Mouse (Mus musculus) limb, embryonic 14.5 days (tissue): ENCODE data around the gene Zp3r. TPM values are rescaled to one million over a fixed set of nuclear protein-coding genes. Genes with fewer than 3 reads are reported as not detected.

ENCODE experiments used
- ATAC-seq: fragments of 200-750 bp; cut with Nextera tagmentation; 2 replicates; pipeline ENCODE4 v1.8.0; 2017; ENCODE audit warnings: low read depth, moderate number of reproducible peaks, moderate TSS enrichment; ENCODE audit not compliant: low FRiP score
- DNase-seq: peaks from one replicate; pipeline ENCODE4 v3.0.0-alpha.2; 2015; ENCODE audit warnings: low spot score
- H3K27ac ChIP-seq: fragments of 300-500 bp; sonication (generic); replicated peaks from 2 replicates; pipeline ENCODE4 v1.5.1; 2014; ENCODE audit warnings: low read depth, mild to moderate bottlenecking, low read length, moderate library complexity, mixed read lengths
- H3K27me3 ChIP-seq: fragments of 300-500 bp; sonication (generic); 2 replicates; pipeline ENCODE4 v1.6.1; 2014; ENCODE audit warnings: low read length, mixed read lengths; ENCODE audit not compliant: control insufficient read depth, insufficient read depth
- H3K36me3 ChIP-seq: fragments of 300-500 bp; sonication (generic); 2 replicates; pipeline ENCODE4 v1.6.1; 2014; ENCODE audit warnings: mild to moderate bottlenecking, low read length, moderate library complexity, mixed read lengths; ENCODE audit not compliant: control insufficient read depth, insufficient read depth
- H3K4me1 ChIP-seq: fragments of 300-500 bp; sonication (generic); 2 replicates; pipeline ENCODE4 v1.6.1; 2014; ENCODE audit warnings: antibody characterized with exemption, low read length, mixed read lengths; ENCODE audit not compliant: control insufficient read depth, insufficient read depth
- H3K4me2 ChIP-seq: fragments of 300-500 bp; sonication (generic); replicated peaks from 2 replicates; pipeline ENCODE4 v1.6.1; 2014; ENCODE audit warnings: low read depth, mild to moderate bottlenecking, low read length, moderate library complexity; ENCODE audit not compliant: severe bottlenecking
- H3K4me3 ChIP-seq: fragments of 300-500 bp; sonication (generic); replicated peaks from 2 replicates; pipeline ENCODE4 v1.5.1; 2014; ENCODE audit warnings: low read length
- H3K9ac ChIP-seq: fragments of 300-500 bp; sonication (generic); 2 replicates; pipeline ENCODE4 v1.6.1; 2014; ENCODE audit warnings: mild to moderate bottlenecking, low read depth, low read length, moderate library complexity; ENCODE audit not compliant: severe bottlenecking
- H3K9me3 ChIP-seq: fragments of 300-500 bp; sonication (generic); 2 replicates; pipeline ENCODE4 v1.6.1; 2016; ENCODE audit warnings: low read length; ENCODE audit not compliant: control insufficient read depth
- POLR2A ChIP-seq: fragments of 200-500 bp; IDR thresholded peaks from 2 replicates; pipeline ENCODE4 v1.8.0; 2012; ENCODE audit warnings: inconsistent platforms, mild to moderate bottlenecking, moderate library complexity, borderline replicate concordance; ENCODE audit not compliant: insufficient read depth, insufficient read length; ENCODE audit errors: extremely low read depth
- WGBS: fragments of 180-500 bp; shearing (Covaris S2); extraction: QIAGEN DNeasy Blood & Tissue Kit; methylation state at CpG from one replicate; pipeline ENCODE4 v1.1.7; 2014; 5-methylcytosine and 5-hydroxymethylcytosine counted together
- polyA plus RNA-seq, 2 experiments: library from polyadenylated mRNA; depleted of rRNA in 1 of 2; stranded (reverse) in 1 of 2; unstranded in 1 of 2; fragments of >200 nt; fragmentation: Nextera tagmentation in 1 of 2; extraction: Ambion mirVana in 1 of 2; gene quantifications; 2 replicates each; pipeline versions ENCODE4 v1.2.1 to v1.2.3; 2012 to 2014

Gene Zp3r
- polyA plus RNA-seq, 2 experiments, result not detected

DNA sequence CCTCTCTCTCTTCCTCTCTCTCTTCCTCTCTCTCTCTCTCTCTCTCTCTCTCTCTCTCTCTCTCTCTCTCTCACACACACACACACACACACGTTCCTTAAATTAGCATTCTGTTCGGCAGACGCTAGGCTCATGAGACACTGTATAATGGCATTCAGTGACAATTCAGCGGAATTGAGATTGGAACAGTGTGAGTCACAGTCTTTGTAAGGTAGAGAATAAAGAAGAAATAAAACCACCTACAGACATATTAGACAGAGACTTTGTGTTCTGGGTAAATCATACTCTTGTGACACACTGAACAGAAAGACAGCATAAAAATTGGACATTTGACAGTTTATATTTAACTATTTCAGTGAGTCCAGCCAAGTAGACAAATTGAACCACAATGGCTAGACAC is 53.0 kb downstream of the Zp3r start:
- 76% methylated on average over 4 of the region's 4 CpGs for WGBS
- ATAC-seq, result no peak
- TF ChIP-seq POLR2A, result no peak

DNA sequence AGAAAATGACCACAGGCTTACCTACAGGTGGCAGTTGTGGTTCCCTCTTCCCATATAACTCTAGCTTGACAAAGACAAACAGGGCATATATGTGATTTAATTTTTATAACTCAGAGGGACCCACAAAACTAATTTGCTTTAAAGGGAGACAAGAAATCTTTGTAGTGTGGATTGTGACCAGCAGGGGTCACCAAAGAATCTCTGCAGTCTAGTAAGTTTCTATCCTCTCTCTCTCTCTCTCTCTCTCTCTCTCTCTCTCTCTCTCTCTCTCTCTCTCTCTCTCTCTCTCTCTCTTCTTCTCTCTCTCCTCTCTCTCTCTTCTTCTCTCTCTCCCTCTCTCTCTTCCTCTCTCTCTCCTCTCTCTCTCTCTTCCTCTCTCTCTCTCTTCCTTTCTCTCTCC is 53.5 kb downstream of the Zp3r start:
- H3K9me3 ChIP-seq, result no peaks in the 10 kb centered on the region
- no peaks in the 10 kb centered on the region for H3K36me3 ChIP-seq
- H3K27ac ChIP-seq, result no peak overlapping the region
- no peak overlapping the region for H3K4me2 ChIP-seq
- ATAC-seq (no peak), DNase-seq (peak; percentile 54)
- no peaks in the 10 kb centered on the region for H3K4me1 ChIP-seq
- H3K4me3 ChIP-seq, result no peak overlapping the region
- no peak overlapping the region for H3K9ac ChIP-seq
- H3K27me3 ChIP-seq, result no peaks in the 10 kb centered on the region
- no peak for TF ChIP-seq POLR2A

More for the DNA sequence above, 53.0 kb downstream of the Zp3r start:
- no peak for DNase-seq
- Histone ChIP-seq H3K27ac (no peak overlapping the region), H3K4me3 (no peak overlapping the region), H3K9me3 (no peaks in the 10 kb centered on the region), H3K4me2 (no peak overlapping the region), H3K4me1 (no peaks in the 10 kb centered on the region), H3K9ac (no peak overlapping the region), H3K36me3 (no peaks in the 10 kb centered on the region), H3K27me3 (no peaks in the 10 kb centered on the region)

GRCm38 (mm10) chr1:130551407-130552249 is 77.8 kb downstream of the Zp3r start:
- no peaks in the 10 kb centered on the region for H3K4me1 ChIP-seq
- no peak for ATAC-seq
- no peak overlapping the region for H3K4me2 ChIP-seq
- WGBS, result 70% methylated on average over 5 of the region's 5 CpGs
- TF ChIP-seq POLR2A, result no peak
- no peak overlapping the region for H3K27ac ChIP-seq
- H3K4me3 ChIP-seq, result no peak overlapping the region
- DNase-seq, result no peak
- no peak overlapping the region for H3K9ac ChIP-seq
- no peaks in the 10 kb centered on the region for H3K9me3 ChIP-seq
- no peaks in the 10 kb centered on the region for H3K36me3 ChIP-seq
- H3K27me3 ChIP-seq, result no peaks in the 10 kb centered on the region

GRCm38 (mm10) chr1:130550242-130551167 is 78.9 kb downstream of the Zp3r start:
- Histone ChIP-seq H3K9ac (no peak overlapping the region), H3K4me1 (no peaks in the 10 kb centered on the region), H3K36me3 (no peaks in the 10 kb centered on the region), H3K27ac (no peak overlapping the region), H3K4me3 (no peak overlapping the region), H3K27me3 (no peaks in the 10 kb centered on the region), H3K9me3 (no peaks in the 10 kb centered on the region), H3K4me2 (no peak overlapping the region)
- DNase-seq (peak; percentile 3), ATAC-seq (no peak)
- TF ChIP-seq POLR2A, result no peak
- WGBS, result 64% methylated on average over 19 of the region's 19 CpGs

DNA sequence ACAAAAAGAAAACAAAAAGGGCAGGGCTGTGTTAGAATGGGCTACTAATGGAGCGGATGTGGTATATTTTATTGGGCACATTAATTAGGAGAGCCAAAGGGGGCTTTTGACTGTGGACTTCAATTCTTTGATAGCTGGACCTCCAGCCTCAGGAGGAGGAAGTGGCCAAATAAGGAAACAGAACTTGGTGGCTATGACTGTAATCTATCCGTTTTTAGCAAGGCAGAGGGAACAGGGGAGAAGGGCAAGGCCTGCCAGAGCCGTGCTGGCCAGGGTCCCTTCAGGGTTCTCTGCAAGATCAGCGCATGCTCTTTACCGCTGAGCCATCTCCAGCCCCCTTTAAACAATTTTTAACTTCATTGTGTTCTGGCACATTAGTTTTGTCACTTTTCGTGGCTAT is 79.7 kb downstream of the Zp3r start:
- Histone ChIP-seq H3K4me1 (no peaks in the 10 kb centered on the region), H3K4me3 (no peak overlapping the region), H3K27ac (no peak overlapping the region), H3K9me3 (no peaks in the 10 kb centered on the region), H3K9ac (no peak overlapping the region), H3K36me3 (no peaks in the 10 kb centered on the region), H3K27me3 (no peaks in the 10 kb centered on the region), H3K4me2 (no peak overlapping the region)
- WGBS, result 65% methylated on average over 6 of the region's 6 CpGs
- TF ChIP-seq POLR2A, result no peak
- no peak for DNase-seq
- ATAC-seq, result no peak
